Mouse (Mus musculus) heart, embryonic 12.5 days (tissue): Measurements from ENCODE around the gene Fcor. TPM values are rescaled to one million over a fixed set of nuclear protein-coding genes. Genes with fewer than 3 reads are reported as not detected.

ENCODE experiments used
- polyA plus RNA-seq: library from polyadenylated mRNA; unstranded; fragments of >200 nt; fragmentation: Nextera tagmentation; extraction: Ambion mirVana; gene quantifications from 2 replicates; pipeline ENCODE4 v1.2.1, GENCODE M21; 2016

Fcor gene
- polyA plus RNA-seq, 1 experiment from 2014 or later: 6.7 TPM

Other genes starting within 250 kb of the Fcor start
- gene Pex11g, start 204.7 kb downstream of the Fcor start, polyA plus RNA-seq: 4.9 and 5.1 TPM in 2 replicates
- gene Tex45, start 201.5 kb downstream of the Fcor start, polyA plus RNA-seq: not detected in 2 replicates
- gene Zfp358, start 179.2 kb downstream of the Fcor start, polyA plus RNA-seq: 34.2 and 36.2 TPM in 2 replicates
- gene Mcoln1, start 171.9 kb downstream of the Fcor start, polyA plus RNA-seq: 52.7 and 53.5 TPM in 2 replicates
- 21.7 and 23.4 TPM in 2 replicates for gene Pnpla6, start 157.0 kb downstream of the Fcor start, polyA plus RNA-seq
- gene C330021F23Rik, start 104.4 kb downstream of the Fcor start, polyA plus RNA-seq: 4.7 and 5.2 TPM in 2 replicates
- 1.4 and 2.4 TPM in 2 replicates for gene Camsap3, start 85.1 kb downstream of the Fcor start, polyA plus RNA-seq
- gene Xab2, start 51.0 kb downstream of the Fcor start, polyA plus RNA-seq: 33.8 and 34.9 TPM in 2 replicates
- 110 and 115 TPM in 2 replicates for gene Pet100, start 50.8 kb downstream of the Fcor start, polyA plus RNA-seq
- gene Pcp2, start 46.8 kb downstream of the Fcor start, polyA plus RNA-seq: 0.33 TPM in 1 of 2 replicates, not detected in the other
- gene Stxbp2, start 41.4 kb downstream of the Fcor start, polyA plus RNA-seq: 48.2 and 60.0 TPM in 2 replicates
- gene Retn, start 16.6 kb downstream of the Fcor start, polyA plus RNA-seq: not detected in 2 replicates
- not detected in 2 replicates for gene Mcemp1, start 6.6 kb downstream of the Fcor start, polyA plus RNA-seq
- gene Trappc5, start 3.9 kb upstream of the Fcor start, polyA plus RNA-seq: 33.3 and 34.1 TPM in 2 replicates
- 0.14 and 0.19 TPM in 2 replicates for gene Fcer2a, start 21.8 kb upstream of the Fcor start, polyA plus RNA-seq
- 3.7 and 5.0 TPM in 2 replicates for gene Clec4g, start 48.3 kb upstream of the Fcor start, polyA plus RNA-seq
- gene Cd209a, start 76.6 kb upstream of the Fcor start, polyA plus RNA-seq: not detected in 2 replicates
- gene Cd209e, start 181.9 kb upstream of the Fcor start, polyA plus RNA-seq: not detected in 2 replicates
- not detected in 2 replicates for gene Cd209d, start 206.2 kb upstream of the Fcor start, polyA plus RNA-seq